Mouse (Mus musculus): ENCODE measurements around the gene Mpl. TPM values are rescaled to one million over a fixed set of nuclear protein-coding genes. Genes with fewer than 3 reads are reported as not detected.

Mpl gene
- 0.29 and 1.4 TPM in 2 replicates for total RNA-seq (2023)

DNA sequence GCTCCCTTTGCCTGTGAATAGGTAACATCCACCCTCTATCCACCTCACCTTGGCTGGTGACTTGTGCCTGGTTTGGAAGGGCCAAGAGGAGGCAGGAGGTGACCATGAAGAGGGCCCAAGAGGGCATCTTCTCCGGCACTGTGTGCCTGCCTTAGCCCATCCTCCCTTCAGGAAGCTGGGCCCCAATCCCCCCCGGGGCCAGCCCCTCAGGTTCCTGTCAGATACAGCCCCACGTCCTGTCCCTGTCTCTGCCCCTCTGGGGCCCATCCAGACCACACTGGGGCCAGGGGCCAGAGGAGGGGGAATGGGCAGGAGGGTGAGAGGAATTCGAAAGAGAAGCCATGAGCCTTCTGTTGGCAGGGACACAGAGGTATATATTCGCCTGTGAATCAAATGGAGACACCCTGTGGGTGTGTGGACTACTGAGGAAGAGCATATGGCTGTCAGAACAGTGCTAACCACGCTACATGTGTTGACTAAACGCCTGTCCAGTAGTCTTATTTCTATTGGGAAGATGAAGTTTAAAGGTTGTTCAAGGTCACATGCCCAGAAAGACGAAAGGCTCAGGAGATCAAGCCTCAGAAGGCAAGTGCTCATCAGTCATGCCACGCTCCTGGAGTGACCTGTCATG, at the start of gene Mpl:
Gene Mpl, minus strand, starts transcription at position 169 of the 631 bp plus-strand sequence.

GRCm38 (mm10) chr4:118489717-118490132, 32.4 kb upstream of the Mpl start, which contains the start of gene Tie1:
Gene Tie1, minus strand, starts transcription at chr4:118490061.

DNA sequence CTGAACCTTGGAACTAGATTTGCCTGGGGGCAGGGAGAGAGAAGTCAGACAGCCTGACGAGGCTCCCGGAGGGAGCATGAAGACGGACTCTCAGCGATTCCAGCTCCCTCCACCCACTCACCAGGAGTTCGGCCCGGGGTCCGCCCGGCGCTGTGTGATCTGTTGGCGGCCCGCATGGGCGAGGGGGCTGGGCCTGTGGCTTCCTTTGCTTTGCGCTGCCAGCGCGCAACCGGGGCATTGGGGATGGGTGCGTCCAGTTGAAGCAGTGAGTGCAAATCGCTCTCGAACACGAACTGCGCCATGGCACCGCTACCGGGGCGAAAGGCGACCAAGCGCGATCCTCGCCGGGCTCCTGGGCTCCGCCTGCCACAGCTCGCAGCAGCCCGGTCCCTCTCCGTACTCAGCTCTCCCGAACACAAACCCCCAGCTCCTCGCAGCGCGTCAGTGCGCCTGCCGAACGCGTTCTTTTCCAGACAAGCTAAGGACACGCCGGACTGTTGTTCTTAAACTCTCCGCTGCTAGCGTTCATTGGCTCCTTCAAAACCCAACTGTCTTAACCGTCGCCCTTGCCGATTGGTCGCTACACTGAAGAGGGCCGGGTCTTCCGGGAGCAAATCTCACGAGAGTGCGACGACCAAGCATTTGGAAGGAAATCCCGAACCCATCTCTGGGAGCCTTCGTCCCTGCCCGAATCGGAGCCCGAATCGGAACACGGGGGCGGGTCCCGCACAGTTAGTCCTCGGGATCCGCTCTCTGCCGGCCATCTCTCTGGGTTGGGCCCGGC, 20.3 kb downstream of the Mpl start, which contains the start of gene Cdc20:
Gene Cdc20, minus strand, starts transcription at position 533 of the 784 bp plus-strand sequence.

DNA sequence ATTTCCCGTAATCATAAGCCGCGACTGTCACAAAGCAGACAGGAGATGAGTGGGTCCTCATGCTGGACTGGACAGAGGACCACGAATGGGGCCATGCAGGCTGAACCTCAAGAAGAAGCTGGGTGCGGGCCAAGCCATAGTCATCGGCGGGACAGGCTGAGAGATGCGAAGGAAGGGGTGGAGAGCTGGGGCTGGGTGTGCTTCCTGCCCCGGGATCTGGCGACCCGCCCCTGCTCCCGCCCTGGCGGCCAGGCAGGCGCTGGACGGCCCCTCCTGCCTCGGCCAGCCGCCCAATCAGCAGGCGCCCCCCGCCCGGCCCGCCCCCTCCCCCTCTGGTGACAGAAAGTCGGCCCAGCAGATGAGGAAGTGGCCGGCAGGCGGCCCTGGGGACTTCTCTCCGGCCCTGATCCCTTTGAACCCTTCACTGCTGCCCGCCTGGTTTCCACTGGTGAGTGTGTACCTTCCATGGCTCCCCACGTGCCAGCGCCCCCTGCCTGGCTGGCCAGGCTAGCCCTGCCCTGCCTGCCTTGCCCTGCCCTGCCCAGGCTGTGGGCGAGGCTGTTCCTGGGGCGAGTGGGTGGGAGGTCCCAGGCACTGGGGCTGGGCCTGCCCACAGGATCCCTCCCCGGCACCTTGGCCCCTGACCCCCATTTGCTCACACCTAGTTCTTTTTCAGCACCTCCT, 29.4 kb downstream of the Mpl start, which contains the start of gene Elovl1:
Gene Elovl1, plus strand, starts transcription at position 326 of the 684 bp plus-strand sequence.

DNA sequence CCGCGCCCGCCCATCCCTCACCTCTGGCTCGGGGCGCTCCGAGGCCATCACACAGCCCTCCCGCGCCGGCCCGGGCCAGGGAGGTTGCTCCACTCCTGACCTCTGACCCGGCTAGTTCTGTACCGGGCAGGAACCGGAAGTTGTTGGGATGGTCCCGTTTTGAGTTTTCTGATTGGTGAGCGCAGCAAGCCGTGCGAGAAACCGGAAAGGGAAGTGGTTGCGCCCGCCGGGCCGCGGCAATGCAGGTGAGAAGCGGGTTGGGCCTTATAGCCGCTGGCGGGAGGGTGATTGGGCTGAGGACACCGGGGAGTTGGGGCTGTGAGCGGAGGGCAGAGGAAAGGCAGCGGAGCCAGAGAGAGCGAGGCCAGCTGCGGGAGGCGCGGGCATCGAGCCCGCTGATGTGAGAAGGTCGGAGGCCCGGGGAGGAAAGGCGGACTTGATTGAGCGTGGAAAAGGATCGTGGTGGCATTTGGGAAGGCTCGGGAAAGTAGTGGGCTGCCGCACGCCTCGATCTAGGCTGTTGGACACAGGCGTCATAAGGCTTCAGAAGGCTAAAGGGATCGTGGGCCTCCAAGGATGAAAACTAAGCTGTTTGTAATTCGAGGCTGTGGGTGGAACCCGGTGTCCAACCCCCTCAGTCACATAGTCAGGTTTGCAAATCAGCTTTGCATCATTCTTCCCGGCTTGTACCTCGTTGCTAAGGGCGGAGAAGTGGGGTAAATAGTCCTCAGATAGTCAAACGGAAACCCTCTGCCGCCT, 48.0 kb downstream of the Mpl start, which contains the start of the genes Szt2 and Med8:
Gene Szt2, minus strand, starts transcription at position 132 of the 759 bp plus-strand sequence.
Gene Med8, plus strand, starts transcription at position 196 of the 759 bp plus-strand sequence.

Other genes with a start within 250 kb of the Mpl start
- gene Ptprf, start 166.1 kb downstream of the Mpl start, total RNA-seq (2023): not detected in 2 replicates
- 47.4 and 66.0 TPM in 2 replicates for gene Szt2, start 48.2 kb downstream of the Mpl start, total RNA-seq (2023)
- 59.6 and 78.4 TPM in 2 replicates for gene Med8, start 48.2 kb downstream of the Mpl start, total RNA-seq (2023)
- 92.8 and 98.4 TPM in 2 replicates for gene Elovl1, start 29.4 kb downstream of the Mpl start, total RNA-seq (2023)
- 50.4 and 51.5 TPM in 2 replicates for gene Cdc20, start 20.2 kb downstream of the Mpl start, total RNA-seq (2023)
- gene Tie1, start 32.5 kb upstream of the Mpl start, total RNA-seq (2023): 2.7 and 3.6 TPM in 2 replicates
- not detected in 2 replicates for gene 2610528J11Rik, start 69.5 kb upstream of the Mpl start, total RNA-seq (2023)
- not detected in 2 replicates for gene Tmem125, start 86.5 kb upstream of the Mpl start, total RNA-seq (2023)
- 2.0 and 2.6 TPM in 2 replicates for gene Cfap57, start 163.3 kb upstream of the Mpl start, total RNA-seq (2023)
- 38.9 and 53.0 TPM in 2 replicates for gene Ebna1bp2, start 163.3 kb upstream of the Mpl start, total RNA-seq (2023)
- not detected in 2 replicates for gene Olfr62, start 201.4 kb upstream of the Mpl start, total RNA-seq (2023)
- gene Olfr1342, start 235.2 kb upstream of the Mpl start, total RNA-seq (2023): not detected in 2 replicates
- gene Olfr1341, start 246.0 kb upstream of the Mpl start, total RNA-seq (2023): not detected in 2 replicates

All from neutrophil, adult 65 days (primary cell).